Mouse (Mus musculus): ENCODE measurements at regions not wholly inside any gene's neighbourhood (a gene's known extent, or its start where the extent isn't known, plus 50 kb on each side); places are given as distances from the start of the nearest gene placed in this dataset.

GRCm38 (mm10) chr1:186342391-186342790, 225.3 kb upstream of the Lyplal1 start:
- intact Hi-C loops (cut with DNase I), result no loop called here
- no peak for DNase-seq (ENCODE audit: low spot score in 2 of 2)

GRCm38 (mm10) chr1:186341878-186342277, 224.8 kb upstream of the Lyplal1 start:
- no peak for DNase-seq (ENCODE audit: low spot score in 2 of 2)
- intact Hi-C loops (cut with DNase I), result loop anchor here (2.0 kb wide), 1 partner anchor 81 kb away; no protein-coding TSS in a partner anchor

GRCm38 (mm10) chr1:186340701-186341100, 223.6 kb upstream of the Lyplal1 start:
- peak in 1 of 2 experiments; percentile 54 for DNase-seq (ENCODE audit: low spot score in 2 of 2)
- intact Hi-C loops (cut with DNase I), result loop anchor here (2.0 kb wide), 1 partner anchor 80 kb away; no protein-coding TSS in a partner anchor

GRCm38 (mm10) chr1:186317285-186317684, 200.2 kb upstream of the Lyplal1 start:
- no peak for DNase-seq (ENCODE audit: low spot score in 2 of 2)
- intact Hi-C loops (cut with DNase I), result no loop called here

GRCm38 (mm10) chr1:186314180-186314579, 197.1 kb upstream of the Lyplal1 start:
- intact Hi-C loops (cut with DNase I), result no loop called here
- no peak for DNase-seq (ENCODE audit: low spot score in 2 of 2)

GRCm38 (mm10) chr1:186312698-186313097, 195.6 kb upstream of the Lyplal1 start:
- DNase-seq (ENCODE audit: low spot score in 2 of 2), result no peak
- intact Hi-C loops (cut with DNase I), result no loop called here

GRCm38 (mm10) chr1:186312008-186312407, 194.9 kb upstream of the Lyplal1 start:
- intact Hi-C loops (cut with DNase I), result no loop called here
- no peak for DNase-seq (ENCODE audit: low spot score in 2 of 2)

- DNase-seq (ENCODE audit: low spot score in 2 of 2), result no peak
- intact Hi-C loops (cut with DNase I), result no loop called here
These were observed 190.5 kb upstream of the Lyplal1 start for GRCm38 (mm10) chr1:186307627-186308026.

- intact Hi-C loops (cut with DNase I), result no loop called here
- DNase-seq (ENCODE audit: low spot score in 2 of 2), result no peak
These were observed 180.4 kb upstream of the Lyplal1 start for GRCm38 (mm10) chr1:186297464-186297863.

- intact Hi-C loops (cut with DNase I), result no loop called here
- DNase-seq (ENCODE audit: low spot score in 2 of 2), result no peak
These were observed 178.1 kb upstream of the Lyplal1 start for GRCm38 (mm10) chr1:186295201-186295600.

- intact Hi-C loops (cut with DNase I), result no loop called here
- peak in 1 of 2 experiments; percentile 4 for DNase-seq (ENCODE audit: low spot score in 2 of 2)
These were observed 177.5 kb upstream of the Lyplal1 start for GRCm38 (mm10) chr1:186294635-186295034.

GRCm38 (mm10) chr1:186289117-186289516, 172.0 kb upstream of the Lyplal1 start:
- DNase-seq (ENCODE audit: low spot score in 2 of 2), result no peak
- intact Hi-C loops (cut with DNase I), result no loop called here

GRCm38 (mm10) chr1:186287831-186288230, 170.7 kb upstream of the Lyplal1 start:
- intact Hi-C loops (cut with DNase I), result no loop called here
- no peak for DNase-seq (ENCODE audit: low spot score in 2 of 2)

GRCm38 (mm10) chr1:186286401-186286800, 169.3 kb upstream of the Lyplal1 start:
- intact Hi-C loops (cut with DNase I), result no loop called here
- no peak for DNase-seq (ENCODE audit: low spot score in 2 of 2)

GRCm38 (mm10) chr1:186277981-186278634, 161.0 kb upstream of the Lyplal1 start:
- intact Hi-C loops (cut with DNase I), result no loop called here
- DNase-seq (ENCODE audit: low spot score in 2 of 2), result no peak

GRCm38 (mm10) chr1:186271436-186271835, 154.3 kb upstream of the Lyplal1 start:
- no peak for DNase-seq (ENCODE audit: low spot score in 2 of 2)
- intact Hi-C loops (cut with DNase I), result no loop called here

GRCm38 (mm10) chr1:186267317-186267716, 150.2 kb upstream of the Lyplal1 start:
- intact Hi-C loops (cut with DNase I), result no loop called here
- no peak for DNase-seq (ENCODE audit: low spot score in 2 of 2)

GRCm38 (mm10) chr1:186264639-186265038, 147.5 kb upstream of the Lyplal1 start:
- intact Hi-C loops (cut with DNase I), result no loop called here

GRCm38 (mm10) chr1:186263955-186264354, 146.8 kb upstream of the Lyplal1 start:
- intact Hi-C loops (cut with DNase I), result no loop called here
- DNase-seq (ENCODE audit: low spot score in 2 of 2), result no peak

More at GRCm38 (mm10) chr1:186264639-186265038, 147.5 kb upstream of the Lyplal1 start:
- no peak for DNase-seq (ENCODE audit: low spot score in 2 of 2)

GRCm38 (mm10) chr1:186263196-186263595, 146.1 kb upstream of the Lyplal1 start:
- no peak for DNase-seq (ENCODE audit: low spot score in 2 of 2)
- intact Hi-C loops (cut with DNase I), result no loop called here

GRCm38 (mm10) chr1:186262040-186262439, 144.9 kb upstream of the Lyplal1 start:
- intact Hi-C loops (cut with DNase I), result no loop called here
- DNase-seq (ENCODE audit: low spot score in 2 of 2), result no peak

Measured in left cerebral cortex, postnatal 25 days (tissue).